In the genomic region with DNA sequence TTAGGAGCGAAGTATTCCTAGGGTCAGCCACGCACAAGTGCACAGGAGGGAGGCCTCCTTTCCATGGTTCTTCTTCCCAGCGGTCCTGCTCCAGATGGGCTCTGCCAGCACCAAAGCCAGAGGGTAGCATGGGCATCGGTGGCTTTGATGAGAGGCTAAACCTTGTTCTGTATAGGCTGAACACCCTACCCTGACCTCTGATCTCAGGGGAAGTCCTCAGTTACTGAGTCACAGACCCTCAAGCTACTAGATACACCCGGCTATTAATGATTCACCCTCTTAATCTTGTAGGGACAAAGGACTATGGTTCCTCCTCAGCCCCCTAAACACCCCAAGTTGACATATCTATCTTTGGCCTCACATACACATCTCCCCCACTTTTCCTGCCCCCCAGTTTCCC, we compare ENCODE assay signal across 12 mouse cellular contexts. TPM values are rescaled to one million over a fixed set of nuclear protein-coding genes. Genes with fewer than 3 reads are reported as not detected.
DNase-seq lines count a peak whose midpoint lies in the region; ATAC-seq and TF ChIP-seq lines count a peak whose summit lies in the region.
"Had no signal": no experiment of that assay in that cellular context is flagged by ENCODE, and none has a peak within 500 bp of the region (broad histone marks: within the 10 kb centered on the region; RNA-seq: fewer than 3 reads in every experiment).

No protein-coding gene starts in this region.

- peaks cover 45% of the 10 kb centered on the region for H3K36me3 ChIP-seq in heart, embryonic 13.5 days
- H3K36me3 ChIP-seq in heart, adult 2 months (ENCODE audit: control insufficient read depth, insufficient read depth, low read length) = no peaks in the 10 kb centered on the region
- peaks cover 42% of the 10 kb centered on the region for H3K36me3 ChIP-seq in midbrain, embryonic 13.5 days
- H3K36me3 ChIP-seq in midbrain, embryonic 16.5 days (ENCODE audit: control insufficient read depth, insufficient read depth, low read length) = peaks cover 7% of the 10 kb centered on the region; the same call in 1 of the 2 replicates

- no peak for ATAC-seq in heart, embryonic 13.5 days (ENCODE audit: extremely low read depth, insufficient number of reproducible peaks, low FRiP score, low TSS enrichment)
- no peak for ATAC-seq in midbrain, embryonic 13.5 days
- ATAC-seq in midbrain, embryonic 16.5 days = no peak
- ATAC-seq in megakaryocyte, adult 5-6 weeks (ENCODE audit: poor library complexity, severe bottlenecking) = no peak
- ATAC-seq: inflammation-experienced regulatory T-cells, adult 6 months had no signal

- TF ChIP-seq CTCF in heart, adult 2 months (IDR thresholded peaks at IDR 0.05) = no peak

- H3K4me2 ChIP-seq in heart, embryonic 13.5 days = no peak overlapping the region
- H3K4me2 ChIP-seq in midbrain, embryonic 13.5 days (replicated peaks) = peak overlapping the region; percentile 91
- no peak overlapping the region for H3K4me2 ChIP-seq in midbrain, embryonic 16.5 days (ENCODE audit: low read length)

- intact Hi-C loops in heart, adult 2 months (cut with DNase I) = no loop called here
- intact Hi-C loops in gastrocnemius, postnatal 36 days (cut with DNase I) = loop anchor here (5.0 kb wide), 1 partner anchor 82 kb away; no protein-coding TSS in a partner anchor

- H3K27ac ChIP-seq in heart, embryonic 13.5 days (replicated peaks) = no peak overlapping the region
- H3K27ac ChIP-seq in heart, adult 2 months = no peak overlapping the region
- H3K27ac ChIP-seq in midbrain, embryonic 13.5 days = no peak overlapping the region
- no peak overlapping the region for H3K27ac ChIP-seq in midbrain, embryonic 16.5 days (ENCODE audit: low read length)

- no peaks in the 10 kb centered on the region for H3K79me2 ChIP-seq in heart, adult 2 months (replicated peaks; ENCODE audit: control insufficient read depth, insufficient read depth, low read length)

- no peak for DNase-seq in heart, adult 2 months
- peak; percentile 46 for DNase-seq in kidney, postnatal 14 days
- no peak for DNase-seq in left cerebral cortex, adult 18-20 months (ENCODE audit: low spot score in 2 of 2)
- no peak for DNase-seq in gastrocnemius, postnatal 36 days
- DNase-seq: adrenal gland, postnatal 25 days; cerebellum, adult 2 months had no signal

- no peak for TF ChIP-seq EP300 in heart, adult 2 months (IDR thresholded peaks at IDR 0.05; ENCODE audit: insufficient read depth, low read depth, low read length)

- no peaks in the 10 kb centered on the region for H3K9me3 ChIP-seq in heart, embryonic 13.5 days
- H3K9me3 ChIP-seq in midbrain, embryonic 13.5 days = no peaks in the 10 kb centered on the region
- no peaks in the 10 kb centered on the region for H3K9me3 ChIP-seq in midbrain, embryonic 16.5 days (replicated peaks; ENCODE audit: control insufficient read depth, low read length, poor library complexity, severe bottlenecking)

- no peaks in the 10 kb centered on the region for H3K27me3 ChIP-seq in heart, embryonic 13.5 days (replicated peaks)
- H3K27me3 ChIP-seq in heart, adult 2 months (ENCODE audit: control insufficient read depth, insufficient read depth, low read length) = no peaks in the 10 kb centered on the region
- no peaks in the 10 kb centered on the region for H3K27me3 ChIP-seq in midbrain, embryonic 13.5 days
- no peaks in the 10 kb centered on the region for H3K27me3 ChIP-seq in midbrain, embryonic 16.5 days (ENCODE audit: control insufficient read depth, insufficient read depth, low read depth, low read length)

- H3K4me3 ChIP-seq in heart, embryonic 13.5 days = no peak overlapping the region
- no peak overlapping the region for H3K4me3 ChIP-seq in heart, adult 2 months
- H3K4me3 ChIP-seq in midbrain, embryonic 13.5 days (replicated peaks) = no peak overlapping the region
- no peak overlapping the region for H3K4me3 ChIP-seq in midbrain, embryonic 16.5 days (ENCODE audit: low read depth, low read length)

- 0 out of 2 replicates have a peak overlapping the region, but pooled peaks have one; percentile 1 for H3K9ac ChIP-seq in heart, embryonic 13.5 days
- H3K9ac ChIP-seq in heart, adult 2 months (ENCODE audit: low read depth, low read length) = no peak overlapping the region
- H3K9ac ChIP-seq in midbrain, embryonic 13.5 days (replicated peaks) = peak overlapping the region; percentile 42
- H3K9ac ChIP-seq in midbrain, embryonic 16.5 days (ENCODE audit: low read depth, low read length) = no peak overlapping the region; the same call in 1 of the 2 replicates

- TF ChIP-seq POLR2A in heart, adult 2 months (IDR thresholded peaks at IDR 0.05; ENCODE audit: insufficient read depth, low read depth, low read length) = no peak

- peaks cover 67% of the 10 kb centered on the region for H3K4me1 ChIP-seq in heart, embryonic 13.5 days
- H3K4me1 ChIP-seq in heart, adult 2 months (ENCODE audit: control insufficient read depth, insufficient read depth, low read length) = peaks cover 8% of the 10 kb centered on the region
- H3K4me1 ChIP-seq in midbrain, embryonic 13.5 days (replicated peaks) = peaks cover 78% of the 10 kb centered on the region
- H3K4me1 ChIP-seq in midbrain, embryonic 16.5 days (ENCODE audit: control insufficient read depth, insufficient read depth, low read length) = peaks cover 37% of the 10 kb centered on the region

- 72% methylated on average over 5 of the region's 5 CpGs for WGBS in heart, embryonic 13.5 days
- 94% methylated on average over 5 of the region's 5 CpGs for WGBS in heart, adult 2 months
- 74% methylated on average over 5 of the region's 5 CpGs for WGBS in midbrain, embryonic 13.5 days
- 72% methylated on average over 5 of the region's 5 CpGs for WGBS in midbrain, embryonic 16.5 days

RNA-seq across cellular contexts. Expression of a gene that starts 3.4 kb away (rescaled TPM):
- 43.8 and 45.3 TPM in 2 replicates for polyA plus RNA-seq in heart, embryonic 13.5 days (2015; fragmentation: Nextera tagmentation; extraction: Ambion mirVana)
- 10 to 100 TPM; 24.3 to 26.9 TPM for total RNA-seq in heart, adult 2 months (2021)
- polyA plus RNA-seq in heart, adult 2 months (2012; rRNA removed) = 50.4 and 70.1 TPM in 2 replicates
- polyA plus RNA-seq in midbrain, embryonic 13.5 days (2015; fragmentation: Nextera tagmentation; extraction: Ambion mirVana) = 129 and 142 TPM in 2 replicates
- polyA plus RNA-seq in midbrain, embryonic 16.5 days (2015; fragmentation: Nextera tagmentation; extraction: Ambion mirVana) = 126 and 129 TPM in 2 replicates
- 100 to 1,000 TPM; 118 to 129 TPM for total RNA-seq in left cerebral cortex, adult 18-20 months (2021)
- 2.9 and 4.2 TPM in 2 replicates for total RNA-seq in megakaryocyte, adult 5-6 weeks (2015)
- total RNA-seq in megakaryocyte, adult 5-6 weeks (2017) = 1.8 and 2.9 TPM in 2 replicates
- 1 to 10 TPM; 7.0 to 8.6 TPM for total RNA-seq in gastrocnemius, postnatal 36 days (2021)

RNA-seq across cellular contexts. Expression of a gene that starts 6.7 kb away (rescaled TPM):
- polyA plus RNA-seq in heart, embryonic 13.5 days (2015; fragmentation: Nextera tagmentation; extraction: Ambion mirVana) = 3.5 and 4.3 TPM in 2 replicates
- total RNA-seq in heart, adult 2 months (2021) = 1 to 10 TPM; 3.2 to 4.5 TPM
- 6.9 and 8.3 TPM in 2 replicates for polyA plus RNA-seq in heart, adult 2 months (2012; rRNA removed)
- polyA plus RNA-seq in midbrain, embryonic 13.5 days (2015; fragmentation: Nextera tagmentation; extraction: Ambion mirVana) = 1.2 and 2.0 TPM in 2 replicates
- polyA plus RNA-seq in midbrain, embryonic 16.5 days (2015; fragmentation: Nextera tagmentation; extraction: Ambion mirVana) = 1.2 and 1.4 TPM in 2 replicates
- 1 to 10 TPM in 1 of 2 experiments, under 1 TPM in 1; 0.63 to 1.4 TPM for total RNA-seq in left cerebral cortex, adult 18-20 months (2021)
- total RNA-seq in megakaryocyte, adult 5-6 weeks (2015) = 6.3 and 6.4 TPM in 2 replicates
- 5.4 and 7.2 TPM in 2 replicates for total RNA-seq in megakaryocyte, adult 5-6 weeks (2017)
- 1 to 10 TPM in 1 of 2 experiments, under 1 TPM in 1; 0.97 to 1.1 TPM for total RNA-seq in gastrocnemius, postnatal 36 days (2021)

RNA-seq across cellular contexts. Expression of a gene that starts 9.2 kb away (rescaled TPM):
- polyA plus RNA-seq in heart, embryonic 13.5 days (2015; fragmentation: Nextera tagmentation; extraction: Ambion mirVana) = 3.2 and 3.3 TPM in 2 replicates
- total RNA-seq in heart, adult 2 months (2021) = 10 to 100 TPM in 1 of 2 experiments, 1 to 10 TPM in 1; 9.7 to 12.1 TPM
- 4.6 and 4.8 TPM in 2 replicates for polyA plus RNA-seq in heart, adult 2 months (2012; rRNA removed)
- polyA plus RNA-seq in midbrain, embryonic 13.5 days (2015; fragmentation: Nextera tagmentation; extraction: Ambion mirVana) = 5.3 and 6.9 TPM in 2 replicates
- polyA plus RNA-seq in midbrain, embryonic 16.5 days (2015; fragmentation: Nextera tagmentation; extraction: Ambion mirVana) = 3.7 and 4.2 TPM in 2 replicates
- total RNA-seq in left cerebral cortex, adult 18-20 months (2021) = 1 to 10 TPM; 5.8 to 6.0 TPM
- 0.11 and 0.42 TPM in 2 replicates for total RNA-seq in megakaryocyte, adult 5-6 weeks (2015)
- total RNA-seq in megakaryocyte, adult 5-6 weeks (2017) = 0.49 and 0.66 TPM in 2 replicates
- 1 to 10 TPM; 2.8 to 4.4 TPM for total RNA-seq in gastrocnemius, postnatal 36 days (2021)

RNA-seq across cellular contexts. Expression of a gene that starts 21.8 kb away (rescaled TPM):
- 2.7 and 3.0 TPM in 2 replicates for polyA plus RNA-seq in heart, embryonic 13.5 days (2015; fragmentation: Nextera tagmentation; extraction: Ambion mirVana)
- 100 to 1,000 TPM; 273 to 332 TPM for total RNA-seq in heart, adult 2 months (2021)
- polyA plus RNA-seq in heart, adult 2 months (2012; rRNA removed) = 163 and 257 TPM in 2 replicates
- polyA plus RNA-seq in midbrain, embryonic 13.5 days (2015; fragmentation: Nextera tagmentation; extraction: Ambion mirVana) = 2.3 and 2.5 TPM in 2 replicates
- 2.0 and 2.7 TPM in 2 replicates for polyA plus RNA-seq in midbrain, embryonic 16.5 days (2015; fragmentation: Nextera tagmentation; extraction: Ambion mirVana)
- under 1 TPM; 0.19 to 0.33 TPM for total RNA-seq in left cerebral cortex, adult 18-20 months (2021)
- 0.11 TPM in 1 of 2 replicates, not detected in the other for total RNA-seq in megakaryocyte, adult 5-6 weeks (2015)
- not detected in 2 replicates for total RNA-seq in megakaryocyte, adult 5-6 weeks (2017)
- total RNA-seq in gastrocnemius, postnatal 36 days (2021) = 100 to 1,000 TPM; 144 to 172 TPM
- total RNA-seq: megakaryocyte-erythroid progenitor cell, adult 5-6 weeks had no signal

RNA-seq across cellular contexts. Expression of a gene that starts 40.8 kb away (rescaled TPM):
- polyA plus RNA-seq in heart, embryonic 13.5 days (2015; fragmentation: Nextera tagmentation; extraction: Ambion mirVana) = 13.1 and 13.3 TPM in 2 replicates
- total RNA-seq in heart, adult 2 months (2021) = 10 to 100 TPM in 1 of 2 experiments, 1 to 10 TPM in 1; 9.7 to 10.8 TPM
- 25.2 and 28.0 TPM in 2 replicates for polyA plus RNA-seq in heart, adult 2 months (2012; rRNA removed)
- 26.4 and 28.3 TPM in 2 replicates for polyA plus RNA-seq in midbrain, embryonic 13.5 days (2015; fragmentation: Nextera tagmentation; extraction: Ambion mirVana)
- 26.8 and 26.9 TPM in 2 replicates for polyA plus RNA-seq in midbrain, embryonic 16.5 days (2015; fragmentation: Nextera tagmentation; extraction: Ambion mirVana)
- 10 to 100 TPM; 34.2 to 40.1 TPM for total RNA-seq in left cerebral cortex, adult 18-20 months (2021)
- total RNA-seq in megakaryocyte, adult 5-6 weeks (2015) = 8.5 and 10.5 TPM in 2 replicates
- 11.2 and 14.1 TPM in 2 replicates for total RNA-seq in megakaryocyte, adult 5-6 weeks (2017)
- total RNA-seq in gastrocnemius, postnatal 36 days (2021) = 1 to 10 TPM; 5.0 to 5.9 TPM

Comparison
In these comparisons a context has a peak if more than half of its experiments do, and no peak if none do; other contexts are left out.
1. H3K9ac ChIP-seq: peak in heart, embryonic 13.5 days (single experiment) and midbrain, embryonic 13.5 days (single experiment); none in heart, adult 2 months (single experiment) and midbrain, embryonic 16.5 days (single experiment).
2. RNA of a gene that starts 3.4 kb away (total RNA-seq): 118 to 129 TPM in left cerebral cortex, adult 18-20 months; 24.3 to 26.9 TPM in heart, adult 2 months, 7.0 to 8.6 TPM in gastrocnemius, postnatal 36 days and 1.8 to 4.2 TPM in megakaryocyte, adult 5-6 weeks; every median in the first group is over 4 times any median in the second.